Mouse (Mus musculus) hindbrain, embryonic 10.5 days (tissue): Measurements from ENCODE around the gene Med13l. TPM values are rescaled to one million over a fixed set of nuclear protein-coding genes. Genes with fewer than 3 reads are reported as not detected.
A peak's percentile ranks its signal among the peaks of the same experiment; 100 is the strongest.

Source experiments
- DNase-seq: peaks from one replicate; pipeline ENCODE4 v3.0.0-alpha.2; 2017; ENCODE audit warnings: low spot score
- H3K27ac ChIP-seq: fragments of 300-500 bp; sonication (generic); 2 replicates; pipeline ENCODE4 v1.5.1; 2016; ENCODE audit warnings: mild to moderate bottlenecking, moderate library complexity
- H3K27me3 ChIP-seq: fragments of 300-500 bp; sonication (generic); 2 replicates; pipeline ENCODE4 v1.6.1; 2016; ENCODE audit warnings: mild to moderate bottlenecking; ENCODE audit not compliant: poor library complexity, insufficient read depth, severe bottlenecking
- H3K36me3 ChIP-seq: fragments of 300-500 bp; sonication (generic); 2 replicates; pipeline ENCODE4 v1.6.1; 2016; ENCODE audit warnings: mild to moderate bottlenecking, moderate library complexity
- H3K4me1 ChIP-seq: fragments of 300-500 bp; sonication (generic); replicated peaks from 2 replicates; pipeline ENCODE4 v1.6.1; 2016; ENCODE audit warnings: mild to moderate bottlenecking
- H3K4me3 ChIP-seq: fragments of 300-500 bp; sonication (generic); 2 replicates; pipeline ENCODE4 v1.5.1; 2016; ENCODE audit warnings: mild to moderate bottlenecking, moderate library complexity
- H3K9me3 ChIP-seq: fragments of 300-500 bp; sonication (generic); 2 replicates; pipeline ENCODE4 v1.6.1; 2016; ENCODE audit warnings: mild to moderate bottlenecking, moderate library complexity
- WGBS: fragments of 180-500 bp; shearing (Covaris S2); methylation state at CpG from one replicate; pipeline ENCODE4 v1.1.7; 2016; 5-methylcytosine and 5-hydroxymethylcytosine counted together
- polyA plus RNA-seq: library from polyadenylated mRNA; unstranded; fragments of >200 nt; fragmentation: Nextera tagmentation; extraction: Ambion mirVana; gene quantifications from 2 replicates; pipeline ENCODE4 v1.2.1, GENCODE M21; 2016

Med13l gene
- polyA plus RNA-seq, 1 experiment from 2014 or later = 11.0 TPM

GRCm38 (mm10) chr5:118529241-118529640, 31.2 kb upstream of the Med13l start:
- 15% methylated on average over 7 of the region's 7 CpGs for WGBS
- no peaks in the 10 kb centered on the region for H3K36me3 ChIP-seq
- no peak overlapping the region for H3K4me3 ChIP-seq
- peaks cover 34% of the 10 kb centered on the region for H3K27me3 ChIP-seq
- peak; percentile 62 for DNase-seq
- H3K9me3 ChIP-seq = no peaks in the 10 kb centered on the region
- H3K4me1 ChIP-seq = peaks cover 32% of the 10 kb centered on the region
- H3K27ac ChIP-seq = peak overlapping the region; percentile 70

GRCm38 (mm10) chr5:118532125-118532524, 28.4 kb upstream of the Med13l start:
- no peak overlapping the region for H3K4me3 ChIP-seq
- no peak for DNase-seq
- H3K9me3 ChIP-seq = no peaks in the 10 kb centered on the region
- H3K4me1 ChIP-seq = peaks cover 43% of the 10 kb centered on the region
- H3K27me3 ChIP-seq = peaks cover 42% of the 10 kb centered on the region
- peak overlapping the region; percentile 73 for H3K27ac ChIP-seq
- no peaks in the 10 kb centered on the region for H3K36me3 ChIP-seq
- 12% methylated on average over 13 of the region's 13 CpGs for WGBS

GRCm38 (mm10) chr5:118532659-118533058, 27.8 kb upstream of the Med13l start:
- Histone ChIP-seq H3K36me3 (no peaks in the 10 kb centered on the region), H3K27me3 (peaks cover 42% of the 10 kb centered on the region), H3K4me1 (peaks cover 48% of the 10 kb centered on the region), H3K4me3 (no peak overlapping the region), H3K27ac (peak overlapping the region; percentile 73), H3K9me3 (no peaks in the 10 kb centered on the region)
- WGBS = 54% methylated on average over 13 of the region's 15 CpGs
- no peak for DNase-seq

- WGBS = 76% methylated on average over 9 of the region's 9 CpGs
- Histone ChIP-seq H3K4me3 (no peak overlapping the region), H3K27ac (no peak overlapping the region), H3K36me3 (no peaks in the 10 kb centered on the region), H3K27me3 (peaks cover 35% of the 10 kb centered on the region), H3K9me3 (no peaks in the 10 kb centered on the region), H3K4me1 (peaks cover 45% of the 10 kb centered on the region)
- no peak for DNase-seq
Measured at GRCm38 (mm10) chr5:118534407-118534921, 26.0 kb upstream of the Med13l start.

GRCm38 (mm10) chr5:118535130-118535529, 25.3 kb upstream of the Med13l start:
- Histone ChIP-seq H3K27ac (0 out of 2 replicates have a peak overlapping the region, but pooled peaks have one; percentile 35), H3K4me1 (peaks cover 42% of the 10 kb centered on the region), H3K4me3 (no peak overlapping the region), H3K9me3 (no peaks in the 10 kb centered on the region), H3K27me3 (peaks cover 35% of the 10 kb centered on the region), H3K36me3 (no peaks in the 10 kb centered on the region)
- DNase-seq = no peak
- 51% methylated on average over 8 of the region's 8 CpGs for WGBS

- Histone ChIP-seq H3K4me3 (no peak overlapping the region), H3K36me3 (no peaks in the 10 kb centered on the region), H3K27ac (no peak overlapping the region; the same call in 1 of the 2 replicates), H3K9me3 (peaks cover 7% of the 10 kb centered on the region), H3K4me1 (peaks cover 29% of the 10 kb centered on the region), H3K27me3 (peaks cover 18% of the 10 kb centered on the region)
- 35% methylated on average over 5 of the region's 5 CpGs for WGBS
- DNase-seq = no peak
Measured at GRCm38 (mm10) chr5:118538487-118538886, 22.0 kb upstream of the Med13l start.

- Histone ChIP-seq H3K4me3 (no peak overlapping the region), H3K4me1 (no peaks in the 10 kb centered on the region; the same call in 1 of the 2 replicates), H3K36me3 (no peaks in the 10 kb centered on the region), H3K9me3 (peaks cover 7% of the 10 kb centered on the region), H3K27ac (no peak overlapping the region), H3K27me3 (no peaks in the 10 kb centered on the region)
- WGBS = 95% methylated on average over 2 of the region's 2 CpGs
- no peak for DNase-seq
Measured at GRCm38 (mm10) chr5:118543816-118544215, 16.7 kb upstream of the Med13l start.

GRCm38 (mm10) chr5:118550493-118550892, 10.0 kb upstream of the Med13l start:
- Histone ChIP-seq H3K9me3 (0 out of 2 replicates have a peak, but pooled peaks cover 3% of the 10 kb centered on the region), H3K27ac (no peak overlapping the region), H3K36me3 (no peaks in the 10 kb centered on the region), H3K4me1 (peaks cover 6% of the 10 kb centered on the region; the same call in 1 of the 2 replicates), H3K4me3 (no peak overlapping the region), H3K27me3 (no peaks in the 10 kb centered on the region)
- no peak for DNase-seq
- WGBS = 77% methylated on average over 5 of the region's 5 CpGs

- no peak for DNase-seq
- no peaks in the 10 kb centered on the region for H3K36me3 ChIP-seq
- 0 out of 2 replicates have a peak, but pooled peaks cover 3% of the 10 kb centered on the region for H3K9me3 ChIP-seq
- peaks cover 16% of the 10 kb centered on the region for H3K4me1 ChIP-seq
- no peak overlapping the region for H3K4me3 ChIP-seq
- H3K27ac ChIP-seq = no peak overlapping the region
- 0 out of 2 replicates have a peak, but pooled peaks cover 5% of the 10 kb centered on the region for H3K27me3 ChIP-seq
Measured at GRCm38 (mm10) chr5:118553290-118553689, 7.2 kb upstream of the Med13l start.

GRCm38 (mm10) chr5:118555305-118555704, 5.2 kb upstream of the Med13l start:
- 95% methylated on average over 4 of the region's 4 CpGs for WGBS
- Histone ChIP-seq H3K27ac (no peak overlapping the region), H3K9me3 (0 out of 2 replicates have a peak, but pooled peaks cover 3% of the 10 kb centered on the region), H3K4me3 (no peak overlapping the region), H3K36me3 (no peaks in the 10 kb centered on the region), H3K4me1 (peaks cover 21% of the 10 kb centered on the region), H3K27me3 (peaks cover 7% of the 10 kb centered on the region; the same call in 1 of the 2 replicates)
- DNase-seq = no peak

GRCm38 (mm10) chr5:118556387-118556937, 4.0 kb upstream of the Med13l start:
- Histone ChIP-seq H3K27ac (no peak overlapping the region), H3K36me3 (no peaks in the 10 kb centered on the region), H3K4me3 (0 out of 2 replicates have a peak overlapping the region, but pooled peaks have one; percentile 4), H3K4me1 (peaks cover 21% of the 10 kb centered on the region), H3K9me3 (0 out of 2 replicates have a peak, but pooled peaks cover 3% of the 10 kb centered on the region), H3K27me3 (peaks cover 7% of the 10 kb centered on the region; the same call in 1 of the 2 replicates)
- WGBS = 27% methylated on average over 12 of the region's 12 CpGs
- no peak for DNase-seq

- H3K27me3 ChIP-seq = peaks cover 7% of the 10 kb centered on the region; the same call in 1 of the 2 replicates
- H3K4me3 ChIP-seq = no peak overlapping the region
- 74% methylated on average over 6 of the region's 6 CpGs for WGBS
- H3K9me3 ChIP-seq = 0 out of 2 replicates have a peak, but pooled peaks cover 3% of the 10 kb centered on the region
- no peak overlapping the region for H3K27ac ChIP-seq
- H3K36me3 ChIP-seq = no peaks in the 10 kb centered on the region
- no peak for DNase-seq
- peaks cover 45% of the 10 kb centered on the region for H3K4me1 ChIP-seq
Measured at GRCm38 (mm10) chr5:118558841-118559240, 1.6 kb upstream of the Med13l start.

- Histone ChIP-seq H3K9me3 (0 out of 2 replicates have a peak, but pooled peaks cover 3% of the 10 kb centered on the region), H3K4me3 (peak overlapping the region; percentile 86), H3K4me1 (peaks cover 53% of the 10 kb centered on the region), H3K27me3 (peaks cover 7% of the 10 kb centered on the region; the same call in 1 of the 2 replicates), H3K27ac (peak overlapping the region; percentile 98), H3K36me3 (no peaks in the 10 kb centered on the region)
- peak; percentile 85 for DNase-seq
- WGBS = under 1% methylated on average over 91 of the region's 101 CpGs
Measured at GRCm38 (mm10) chr5:118559584-118560384, 695 bp upstream of the Med13l start.
